8 mouse cellular contexts compared by ENCODE assay signal in the genomic region with DNA sequence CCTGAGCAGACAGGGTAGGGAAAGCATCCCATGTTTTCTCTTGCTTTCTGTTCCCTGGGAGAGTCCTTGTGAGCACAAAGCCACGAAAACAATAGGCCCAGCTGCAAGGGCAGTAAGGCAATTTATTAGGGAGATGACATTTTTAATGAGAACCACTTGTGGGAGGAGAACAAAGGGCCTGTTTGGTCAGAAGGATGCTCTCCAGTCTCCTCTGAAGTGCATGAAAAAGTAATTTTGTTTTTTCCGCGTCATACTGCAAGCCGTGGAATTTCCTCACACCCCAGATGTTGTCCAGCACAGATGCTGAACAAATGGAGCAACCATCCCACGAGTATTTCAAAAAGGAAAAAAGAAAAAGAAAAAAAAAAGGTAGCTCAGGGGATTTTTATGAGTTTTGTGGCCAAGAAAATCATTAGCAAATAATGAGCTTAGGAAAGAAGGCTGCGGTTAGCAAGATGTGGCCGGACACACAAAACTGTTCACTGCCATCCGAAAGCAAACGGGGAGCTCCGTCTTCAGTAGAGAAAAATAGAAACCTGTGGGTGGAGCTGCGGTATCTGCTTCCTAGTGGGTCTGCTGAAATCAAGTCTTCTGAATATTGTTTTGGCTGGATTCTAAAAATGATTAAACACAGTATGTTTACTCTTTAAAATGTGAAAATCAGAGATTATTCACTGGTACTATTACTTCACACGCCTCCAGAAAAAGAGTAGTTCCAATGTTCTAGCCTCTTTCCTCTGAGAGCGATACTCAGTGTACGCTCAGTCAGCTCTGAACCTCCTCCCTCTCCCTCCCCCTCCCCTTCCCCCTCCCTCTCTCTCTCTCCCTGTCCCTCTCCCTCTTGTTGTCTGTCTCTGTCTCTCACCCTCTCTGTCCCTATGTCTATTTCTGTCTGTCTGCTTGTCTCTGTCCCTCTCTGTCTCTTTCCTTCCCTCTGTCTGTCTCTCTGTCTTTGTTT.
A peak's percentile ranks its signal among the peaks of the same experiment; 100 is the strongest.
DNase-seq lines count a peak whose midpoint lies in the region; ATAC-seq and TF ChIP-seq lines count a peak whose summit lies in the region.

No protein-coding gene starts in this region.

- H3K9me3 ChIP-seq in forebrain, postnatal 0 days (ENCODE audit: low read length), result no peaks in the 10 kb centered on the region
- H3K9me3 ChIP-seq in limb, embryonic 13.5 days, result no peaks in the 10 kb centered on the region

- peak; percentile 45; the same call in 1 of the 2 replicates for ATAC-seq in forebrain, postnatal 0 days
- peak; percentile 66; the same call in 1 of the 2 replicates for ATAC-seq in limb, embryonic 13.5 days (ENCODE audit: low FRiP score, low read depth)
- ATAC-seq in megakaryocyte progenitor cell, adult 5-6 weeks (replicated peaks; ENCODE audit: poor library complexity), result no peak

- peak overlapping the region; percentile 6; the same call in 1 of the 2 replicates for H3K4me2 ChIP-seq in forebrain, postnatal 0 days (ENCODE audit: low read depth)
- H3K4me2 ChIP-seq in limb, embryonic 13.5 days (replicated peaks), result peak overlapping the region; percentile 41

- H3K27me3 ChIP-seq in forebrain, postnatal 0 days (ENCODE audit: insufficient read depth, low read length), result no peaks in the 10 kb centered on the region
- 0 out of 2 replicates have a peak, but pooled peaks cover 6% of the 10 kb centered on the region for H3K27me3 ChIP-seq in limb, embryonic 13.5 days

- H3K4me3 ChIP-seq in forebrain, postnatal 0 days (ENCODE audit: low read depth, low read length), result no peak overlapping the region
- no peak overlapping the region for H3K4me3 ChIP-seq in limb, embryonic 13.5 days

- H3K27ac ChIP-seq in forebrain, postnatal 0 days (ENCODE audit: low read depth, low read length), result no peak overlapping the region
- H3K27ac ChIP-seq in limb, embryonic 13.5 days, result peak overlapping the region; percentile 22; the same call in 1 of the 2 replicates

- H3K4me1 ChIP-seq in forebrain, postnatal 0 days (ENCODE audit: insufficient read depth), result no peaks in the 10 kb centered on the region; the same call in 1 of the 2 replicates
- peaks cover 21% of the 10 kb centered on the region for H3K4me1 ChIP-seq in limb, embryonic 13.5 days

- peak; percentile 41 for TF ChIP-seq CTCF in forebrain, postnatal 0 days (IDR thresholded peaks at IDR 0.05; ENCODE audit: low read depth)

- peak; percentile 36 to 55 for DNase-seq in heart, adult 9 months (ENCODE audit: low spot score in 2 of 2)
- no peak for DNase-seq in heart, postnatal 36 days
- DNase-seq in adipocyte (ENCODE audit: low spot score), result peak; percentile 28
- DNase-seq in forebrain, postnatal 0 days, result peak; percentile 59
- no peak for DNase-seq in adrenal gland, postnatal 36 days
- DNase-seq in frontal cortex, postnatal 25 days (ENCODE audit: low spot score in 2 of 2), result no peak

- intact Hi-C loops in heart, postnatal 36 days (cut with DNase I), result no loop called here

- no peaks in the 10 kb centered on the region for H3K36me3 ChIP-seq in forebrain, postnatal 0 days (ENCODE audit: insufficient read depth)
- H3K36me3 ChIP-seq in limb, embryonic 13.5 days, result no peaks in the 10 kb centered on the region

- no peak overlapping the region for H3K9ac ChIP-seq in forebrain, postnatal 0 days
- H3K9ac ChIP-seq in limb, embryonic 13.5 days, result no peak overlapping the region

- WGBS in forebrain, postnatal 0 days, result 28% methylated on average over 14 of the region's 14 CpGs
- WGBS in limb, embryonic 13.5 days, result 24% methylated on average over 14 of the region's 14 CpGs

Comparison
In these comparisons a context has a peak if more than half of its experiments do, and no peak if none do; other contexts are left out.
1. DNase-seq: peak in heart, adult 9 months (2 of 2), adipocyte (single experiment) and forebrain, postnatal 0 days (single experiment); none in heart, postnatal 36 days (0 of 2), adrenal gland, postnatal 36 days (0 of 2) and frontal cortex, postnatal 25 days (0 of 2).